Mouse (Mus musculus) lung, embryonic 16.5 days (tissue): ENCODE data around the gene Adtrp. TPM values are rescaled to one million over a fixed set of nuclear protein-coding genes. Genes with fewer than 3 reads are reported as not detected.

Experiments
- ATAC-seq: fragments of 200-750 bp; cut with Nextera tagmentation; 2 replicates; pipeline ENCODE4 v1.8.0; 2017; ENCODE audit warnings: low read depth, mild to moderate bottlenecking, moderate library complexity
- H3K27ac ChIP-seq: fragments of 300-500 bp; sonication (generic); 2 replicates; pipeline ENCODE4 v1.5.1; 2014; ENCODE audit warnings: mild to moderate bottlenecking, control low read depth, low read length
- H3K27me3 ChIP-seq: fragments of 300-500 bp; sonication (generic); 2 replicates; pipeline ENCODE4 v1.6.1; 2014; ENCODE audit warnings: low read depth, low read length, mixed read lengths; ENCODE audit not compliant: control insufficient read depth, insufficient read depth
- H3K36me3 ChIP-seq: fragments of 300-500 bp; sonication (generic); 2 replicates; pipeline ENCODE4 v1.6.1; 2014; ENCODE audit warnings: low read length; ENCODE audit not compliant: control insufficient read depth, insufficient read depth
- H3K4me1 ChIP-seq: fragments of 300-500 bp; sonication (generic); replicated peaks from 2 replicates; pipeline ENCODE4 v1.6.1; 2014; ENCODE audit warnings: low read length, mixed read lengths; ENCODE audit not compliant: control insufficient read depth, insufficient read depth
- H3K4me2 ChIP-seq: fragments of 300-500 bp; sonication (generic); 2 replicates; pipeline ENCODE4 v1.6.1; 2014; ENCODE audit warnings: low read depth, low read length, control low read depth
- H3K4me3 ChIP-seq: fragments of 300-500 bp; sonication (generic); 2 replicates; pipeline ENCODE4 v1.5.1; 2014; ENCODE audit warnings: mild to moderate bottlenecking, low read length, control low read depth
- H3K9ac ChIP-seq: fragments of 300-500 bp; sonication (generic); 2 replicates; pipeline ENCODE4 v1.6.1; 2014; ENCODE audit warnings: low read length, control low read depth
- H3K9me3 ChIP-seq: fragments of 300-500 bp; sonication (generic); 2 replicates; pipeline ENCODE4 v1.6.1; 2016; ENCODE audit warnings: low read length; ENCODE audit not compliant: control insufficient read depth
- WGBS: fragments of 180-500 bp; shearing (Covaris S2); extraction: QIAGEN DNeasy Blood & Tissue Kit; methylation state at CpG from one replicate; pipeline ENCODE4 v1.1.7; 2014; 5-methylcytosine and 5-hydroxymethylcytosine counted together
- polyA plus RNA-seq: library from polyadenylated mRNA; unstranded; fragments of >200 nt; fragmentation: Nextera tagmentation; extraction: Ambion mirVana; gene quantifications from 2 replicates; pipeline ENCODE4 v1.2.1, GENCODE M21; 2015

The Adtrp gene
- polyA plus RNA-seq, 1 experiment from 2014 or later, result 0.39 TPM

- Histone ChIP-seq H3K4me2 (no peak overlapping the region), H3K9ac (no peak overlapping the region), H3K27ac (no peak overlapping the region), H3K27me3 (no peaks in the 10 kb centered on the region), H3K36me3 (no peaks in the 10 kb centered on the region), H3K9me3 (no peaks in the 10 kb centered on the region), H3K4me1 (no peaks in the 10 kb centered on the region; the same call in 1 of the 2 replicates), H3K4me3 (no peak overlapping the region)
- no peak for ATAC-seq
- WGBS, result 31% methylated on average over 5 of the region's 5 CpGs
These were observed 25.4 kb downstream of the Adtrp start for GRCm38 (mm10) chr13:41822091-41822490.

DNA sequence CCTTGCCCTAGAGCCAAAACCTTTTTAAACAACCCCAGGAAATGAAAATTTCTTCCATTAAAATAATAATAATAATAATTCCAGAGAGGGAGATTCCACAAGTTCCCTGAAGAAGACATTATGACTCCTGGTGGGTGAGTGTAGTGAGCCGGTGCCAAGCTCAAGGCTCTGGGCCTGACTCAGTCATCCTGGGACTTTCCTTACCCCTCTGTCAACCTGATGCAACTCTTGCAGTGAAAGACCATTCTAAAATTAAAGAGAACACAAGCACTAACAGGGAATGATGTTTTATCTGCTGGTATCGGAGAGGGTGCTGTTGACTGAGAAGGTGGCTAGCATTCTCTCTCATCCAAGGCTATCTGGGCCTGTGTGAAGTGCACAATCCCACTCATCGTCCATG lies 26.5 kb downstream of the Adtrp start:
- H3K27ac ChIP-seq, result no peak overlapping the region
- WGBS, result 87% methylated on average over 3 of the region's 3 CpGs
- no peaks in the 10 kb centered on the region for H3K36me3 ChIP-seq
- no peaks in the 10 kb centered on the region for H3K27me3 ChIP-seq
- no peak overlapping the region for H3K4me2 ChIP-seq
- no peaks in the 10 kb centered on the region for H3K9me3 ChIP-seq
- no peak for ATAC-seq
- H3K9ac ChIP-seq, result no peak overlapping the region
- no peak overlapping the region for H3K4me3 ChIP-seq
- no peaks in the 10 kb centered on the region; the same call in 1 of the 2 replicates for H3K4me1 ChIP-seq

GRCm38 (mm10) chr13:41819918-41820317 lies 27.6 kb downstream of the Adtrp start:
- Histone ChIP-seq H3K9ac (no peak overlapping the region), H3K27ac (no peak overlapping the region), H3K4me1 (no peaks in the 10 kb centered on the region; the same call in 1 of the 2 replicates), H3K9me3 (no peaks in the 10 kb centered on the region), H3K4me2 (no peak overlapping the region), H3K36me3 (no peaks in the 10 kb centered on the region), H3K4me3 (no peak overlapping the region), H3K27me3 (no peaks in the 10 kb centered on the region)
- WGBS, result 76% methylated on average over 4 of the region's 4 CpGs
- no peak for ATAC-seq

- Histone ChIP-seq H3K36me3 (no peaks in the 10 kb centered on the region), H3K4me2 (no peak overlapping the region), H3K27ac (no peak overlapping the region), H3K9ac (no peak overlapping the region), H3K4me3 (no peak overlapping the region), H3K4me1 (no peaks in the 10 kb centered on the region; the same call in 1 of the 2 replicates), H3K9me3 (no peaks in the 10 kb centered on the region), H3K27me3 (no peaks in the 10 kb centered on the region)
- ATAC-seq, result no peak
- 84% methylated on average over 4 of the region's 4 CpGs for WGBS
These were observed 28.0 kb downstream of the Adtrp start for GRCm38 (mm10) chr13:41819484-41819883.

DNA sequence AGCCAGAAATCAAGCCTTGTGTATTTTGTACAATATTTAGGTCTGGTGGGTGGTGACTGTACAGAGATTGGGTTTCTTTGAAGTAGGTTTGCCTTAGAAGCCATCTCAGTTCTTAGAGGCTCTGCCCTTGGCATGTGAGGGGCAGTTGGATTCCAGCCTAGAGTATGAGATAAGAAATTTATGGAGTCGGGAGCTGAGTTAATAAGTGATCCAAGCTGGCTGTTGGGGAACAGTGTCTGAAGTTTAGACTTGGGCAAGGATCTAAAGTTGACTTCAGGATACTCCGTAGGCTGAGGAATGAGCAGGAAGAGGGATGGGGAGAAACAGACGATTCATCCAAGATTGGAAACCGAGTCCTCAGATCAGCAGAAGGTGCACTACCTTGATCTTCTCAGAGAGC lies 29.9 kb downstream of the Adtrp start:
- 43% methylated on average over 4 of the region's 4 CpGs for WGBS
- Histone ChIP-seq H3K4me3 (no peak overlapping the region), H3K4me2 (no peak overlapping the region), H3K4me1 (no peaks in the 10 kb centered on the region; the same call in 1 of the 2 replicates), H3K27me3 (no peaks in the 10 kb centered on the region), H3K36me3 (no peaks in the 10 kb centered on the region), H3K9me3 (no peaks in the 10 kb centered on the region), H3K27ac (no peak overlapping the region), H3K9ac (no peak overlapping the region)
- no peak for ATAC-seq

- H3K4me3 ChIP-seq, result no peak overlapping the region
- H3K27ac ChIP-seq, result no peak overlapping the region
- WGBS, result 91% methylated on average over 4 of the region's 4 CpGs
These were observed 30.8 kb downstream of the Adtrp start for GRCm38 (mm10) chr13:41816643-41817042.

DNA sequence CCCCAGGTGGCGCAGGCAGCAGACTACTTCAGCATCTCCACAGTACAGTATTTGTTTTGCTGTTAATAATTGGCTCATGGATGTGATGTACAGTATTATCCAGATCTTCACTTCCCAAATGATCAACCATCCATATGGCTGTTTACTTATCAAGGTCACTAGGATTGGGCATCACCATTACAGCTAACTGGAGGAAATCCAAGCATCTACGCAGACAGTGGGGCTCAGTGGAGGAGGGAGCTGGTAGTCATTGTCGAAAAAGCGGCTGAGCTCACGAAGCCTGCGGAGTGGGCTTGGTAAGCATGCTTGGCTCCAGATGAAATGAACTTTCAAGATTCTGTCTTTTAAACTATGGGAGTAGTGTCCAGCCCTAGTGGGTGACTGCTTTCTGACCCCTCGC lies 36.7 kb downstream of the Adtrp start:
- H3K27me3 ChIP-seq, result no peaks in the 10 kb centered on the region
- H3K4me1 ChIP-seq, result no peaks in the 10 kb centered on the region
- H3K4me3 ChIP-seq, result no peak overlapping the region
- H3K36me3 ChIP-seq, result no peaks in the 10 kb centered on the region
- no peak for ATAC-seq
- H3K4me2 ChIP-seq, result no peak overlapping the region
- WGBS, result 80% methylated on average over 7 of the region's 7 CpGs
- H3K9me3 ChIP-seq, result no peaks in the 10 kb centered on the region
- H3K9ac ChIP-seq, result no peak overlapping the region
- H3K27ac ChIP-seq, result no peak overlapping the region

More at GRCm38 (mm10) chr13:41816643-41817042, 30.8 kb downstream of the Adtrp start:
- no peaks in the 10 kb centered on the region for H3K9me3 ChIP-seq
- no peaks in the 10 kb centered on the region for H3K27me3 ChIP-seq
- H3K4me2 ChIP-seq, result no peak overlapping the region
- no peak for ATAC-seq
- H3K4me1 ChIP-seq, result no peaks in the 10 kb centered on the region; the same call in 1 of the 2 replicates
- no peaks in the 10 kb centered on the region for H3K36me3 ChIP-seq
- no peak overlapping the region for H3K9ac ChIP-seq

- Histone ChIP-seq H3K9me3 (no peaks in the 10 kb centered on the region), H3K36me3 (no peaks in the 10 kb centered on the region), H3K4me2 (no peak overlapping the region), H3K27me3 (no peaks in the 10 kb centered on the region), H3K9ac (no peak overlapping the region), H3K4me3 (no peak overlapping the region), H3K27ac (no peak overlapping the region), H3K4me1 (no peaks in the 10 kb centered on the region; the same call in 1 of the 2 replicates)
- WGBS, result 74% methylated on average over 4 of the region's 4 CpGs
- no peak for ATAC-seq
These were observed 39.7 kb downstream of the Adtrp start for GRCm38 (mm10) chr13:41807815-41808214.

- Histone ChIP-seq H3K9me3 (no peaks in the 10 kb centered on the region), H3K4me3 (no peak overlapping the region), H3K4me1 (no peaks in the 10 kb centered on the region; the same call in 1 of the 2 replicates), H3K27ac (no peak overlapping the region), H3K36me3 (no peaks in the 10 kb centered on the region), H3K27me3 (no peaks in the 10 kb centered on the region), H3K4me2 (no peak overlapping the region), H3K9ac (no peak overlapping the region)
- ATAC-seq, result no peak
- 80% methylated on average over 4 of the region's 4 CpGs for WGBS
These were observed 40.2 kb downstream of the Adtrp start for GRCm38 (mm10) chr13:41807300-41807699.
